In the genomic region with DNA sequence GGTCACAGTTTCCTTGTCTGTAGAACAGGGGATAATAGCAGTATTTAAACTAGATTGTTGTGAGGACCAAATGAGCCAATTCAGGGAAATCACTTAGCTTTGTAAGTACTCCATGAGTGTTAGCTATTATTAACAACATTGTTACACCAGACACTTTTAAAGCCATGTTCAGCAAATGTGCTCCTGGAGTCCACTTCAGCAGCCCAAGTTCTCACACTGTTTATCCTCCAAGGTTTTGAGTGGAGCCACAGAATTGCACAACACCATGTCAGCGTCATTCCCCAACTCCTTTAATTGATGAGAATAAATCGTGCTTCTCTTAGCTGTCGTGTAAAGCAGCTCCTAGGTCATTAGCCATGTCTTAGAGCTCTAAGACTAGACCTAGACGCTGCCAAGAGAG, we compare ENCODE assay signal across 20 mouse cellular contexts. TPM values are rescaled to one million over a fixed set of nuclear protein-coding genes. Genes with fewer than 3 reads are reported as not detected.
A peak's percentile ranks its signal among the peaks of the same experiment; 100 is the strongest.
DNase-seq lines count a peak whose midpoint lies in the region; TF ChIP-seq lines count a peak whose summit lies in the region.
"Had no signal": no experiment of that assay in that cellular context is flagged by ENCODE, and none has a peak within 500 bp of the region (broad histone marks: within the 10 kb centered on the region; RNA-seq: fewer than 3 reads in every experiment).

No protein-coding gene starts in this region.

- H3K36me3 ChIP-seq in ES-Bruce4 (ENCODE audit: control insufficient read depth, insufficient read depth, low read length, poor library complexity, severe bottlenecking): peaks cover 54% of the 10 kb centered on the region
- H3K36me3 ChIP-seq: embryonic facial prominence, embryonic 13.5 days; heart, embryonic 12.5 days; liver, embryonic 13.5 days; stomach, embryonic 15.5 days had no signal

- 0 out of 2 replicates have a peak overlapping the region, but pooled peaks have one; percentile 44 for H3K9ac ChIP-seq in ES-Bruce4 (ENCODE audit: low read depth, poor library complexity, severe bottlenecking)
- H3K9ac ChIP-seq: embryonic facial prominence, embryonic 13.5 days; heart, embryonic 12.5 days; liver, embryonic 13.5 days; stomach, embryonic 15.5 days had no signal

- peak overlapping the region; percentile 40 for H3K27ac ChIP-seq in ES-Bruce4 (ENCODE audit: insufficient read depth, low read length)
- H3K27ac ChIP-seq: embryonic facial prominence, embryonic 13.5 days; hindbrain, postnatal 0 days; liver, embryonic 13.5 days; macrophage; stomach, embryonic 15.5 days had no signal

- H3K9me3 ChIP-seq in ES-Bruce4 (replicated peaks; ENCODE audit: control insufficient read depth, insufficient read depth, low read length, poor library complexity, severe bottlenecking): no peaks in the 10 kb centered on the region
- H3K9me3 ChIP-seq: embryonic facial prominence, embryonic 13.5 days; heart, embryonic 12.5 days; liver, embryonic 13.5 days; stomach, embryonic 15.5 days had no signal

- WGBS in lung, adult 2 months: 50% methylated on average over 4 of the region's 4 CpGs

- TF ChIP-seq EP300 in ES-Bruce4 (IDR thresholded peaks at IDR 0.05; ENCODE audit: insufficient read depth, low read depth, low read length): no peak

- peak; percentile 51 for DNase-seq in adrenal gland, adult 2 months
- DNase-seq in adrenal gland, postnatal 4 days (ENCODE audit: low spot score in 2 of 2): no peak
- DNase-seq in lung, adult 2 months: peak; percentile 56
- DNase-seq in lung, postnatal 36 days: peak; percentile 87
- no peak for DNase-seq in ovary, adult 18-20 months (ENCODE audit: low spot score)
- DNase-seq in retina, postnatal 1 day: no peak
- no peak for DNase-seq in left cerebral cortex, adult 8-10 months (ENCODE audit: low spot score in 2 of 2)
- DNase-seq: cerebellum, adult 2 months; cerebellum, postnatal 25 days; heart, postnatal 14 days; kidney, postnatal 25 days; layer of hippocampus, adult 9-11 months; liver, embryonic 13.5 days had no signal

- no peak for TF ChIP-seq CTCF in ES-Bruce4 (IDR thresholded peaks at IDR 0.05; ENCODE audit: low read depth, low read length)
- TF ChIP-seq CTCF in lung, adult 2 months (IDR thresholded peaks at IDR 0.05; ENCODE audit: insufficient read depth, low read length): no peak

- H3K27me3 ChIP-seq in ES-Bruce4 (ENCODE audit: control insufficient read depth, insufficient read depth, low read length, poor library complexity, severe bottlenecking): no peaks in the 10 kb centered on the region
- H3K27me3 ChIP-seq: embryonic facial prominence, embryonic 13.5 days; heart, embryonic 12.5 days; liver, embryonic 13.5 days; stomach, embryonic 15.5 days had no signal

- peaks cover 6% of the 10 kb centered on the region for H3K4me1 ChIP-seq in ES-Bruce4 (ENCODE audit: control insufficient read depth, insufficient read depth, low read length)
- H3K4me1 ChIP-seq in lung, adult 2 months (ENCODE audit: control insufficient read depth, insufficient read depth, low read length): no peaks in the 10 kb centered on the region; the same call in 1 of the 2 replicates
- H3K4me1 ChIP-seq: liver, embryonic 13.5 days; stomach, embryonic 15.5 days had no signal

- no peak for TF ChIP-seq POLR2A in ES-Bruce4 (IDR thresholded peaks at IDR 0.05; ENCODE audit: insufficient read depth, low read length)
- TF ChIP-seq POLR2A in lung, adult 2 months (IDR thresholded peaks at IDR 0.05; ENCODE audit: borderline replicate concordance, extremely low read depth, low read depth, low read length): no peak

- no peak overlapping the region for H3K4me3 ChIP-seq in ES-Bruce4 (ENCODE audit: low read depth, low read length)
- H3K4me3 ChIP-seq in lung, adult 2 months (replicated peaks; ENCODE audit: extremely low read depth, low read depth, low read length): no peak overlapping the region
- H3K4me3 ChIP-seq: embryonic facial prominence, embryonic 13.5 days; erythroblast, embryonic 14.5 days; heart, embryonic 12.5 days; liver, embryonic 13.5 days; stomach, embryonic 15.5 days had no signal

RNA-seq across cellular contexts. Expression of gene Kat6b, which starts 8.9 kb away (rescaled TPM):
- total RNA-seq in adrenal gland, adult 2 months (2021): 10 to 100 TPM; 33.4 to 37.3 TPM
- 9.5 and 12.3 TPM in 2 replicates for polyA plus RNA-seq in adrenal gland, adult 2 months (2012; rRNA removed)
- 10 to 100 TPM; 61.2 to 69.5 TPM for total RNA-seq in adrenal gland, postnatal 4 days (2021)
- polyA plus RNA-seq in ES-Bruce4 (2011; ENCODE audit: insufficient read depth, insufficient read length, low read depth, missing spikeins): 121 and 132 TPM in 2 replicates
- 9.5 and 11.5 TPM in 2 replicates for polyA plus RNA-seq in lung, adult 2 months (2012; rRNA removed)
- 100 to 1,000 TPM; 118 to 155 (median 127) TPM for total RNA-seq in left cerebral cortex, adult 8-10 months (2022)

Comparison
In these comparisons a context has a peak if more than half of its experiments do, and no peak if none do; other contexts are left out.
1. DNase-seq: peak in adrenal gland, adult 2 months (single experiment), lung, adult 2 months (single experiment) and lung, postnatal 36 days (single experiment); none in adrenal gland, postnatal 4 days (0 of 2), ovary, adult 18-20 months (single experiment), retina, postnatal 1 day (single experiment) and left cerebral cortex, adult 8-10 months (0 of 2).